Mouse (Mus musculus): Measurements from ENCODE around the gene Bche. TPM values are rescaled to one million over a fixed set of nuclear protein-coding genes. Genes with fewer than 3 reads are reported as not detected.

The Bche gene
- 1.5 and 2.0 TPM in 2 replicates for polyA plus RNA-seq (2015; fragmentation: Nextera tagmentation; extraction: Ambion mirVana)

DNA sequence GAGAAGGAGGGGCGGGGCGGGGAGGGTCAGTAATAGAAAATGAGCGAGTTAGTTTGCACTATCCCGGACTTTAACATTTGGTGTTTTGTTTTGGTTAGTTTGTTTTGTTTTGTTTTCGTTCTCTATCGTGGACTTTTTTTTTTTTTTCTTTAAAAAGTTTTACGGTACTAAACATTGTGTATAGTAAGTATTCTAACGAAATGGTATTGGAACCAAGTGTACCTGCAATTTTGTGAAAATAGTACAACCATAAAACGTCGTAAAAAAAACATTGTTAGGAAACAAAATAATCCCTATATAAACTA is at the start of gene Bche:
Bche (minus strand) TSS at position 6 of the 305 bp plus-strand sequence.
- H3K9me3 ChIP-seq (replicated peaks; ENCODE audit: low read length): no peaks in the 10 kb centered on the region
- 8% methylated on average over 10 of the region's 10 CpGs for WGBS
- H3K4me1 ChIP-seq (replicated peaks; ENCODE audit: insufficient read depth, low read length): no peaks in the 10 kb centered on the region
- H3K4me2 ChIP-seq (ENCODE audit: low read length): peak within 1 kb of the TSS; percentile 65
- no peak for TF ChIP-seq CTCF (IDR thresholded peaks at IDR 0.05; ENCODE audit: low read depth)
- no peak for DNase-seq (ENCODE audit: low spot score)
- no peak for ATAC-seq (replicated peaks; ENCODE audit: low FRiP score, low read depth)
- H3K27ac ChIP-seq: no peak within 1 kb of the TSS
- peak within 1 kb of the TSS; percentile 42; the same call in 1 of the 2 replicates for H3K9ac ChIP-seq (ENCODE audit: low read depth, low read length)
- no peaks in the 10 kb centered on the region for H3K36me3 ChIP-seq (ENCODE audit: insufficient read depth, low read length)
- H3K4me3 ChIP-seq (replicated peaks; ENCODE audit: low read depth, low read length): peak within 1 kb of the TSS; percentile 45
- no peaks in the 10 kb centered on the region for H3K27me3 ChIP-seq (ENCODE audit: insufficient read depth, low read length)

DNA sequence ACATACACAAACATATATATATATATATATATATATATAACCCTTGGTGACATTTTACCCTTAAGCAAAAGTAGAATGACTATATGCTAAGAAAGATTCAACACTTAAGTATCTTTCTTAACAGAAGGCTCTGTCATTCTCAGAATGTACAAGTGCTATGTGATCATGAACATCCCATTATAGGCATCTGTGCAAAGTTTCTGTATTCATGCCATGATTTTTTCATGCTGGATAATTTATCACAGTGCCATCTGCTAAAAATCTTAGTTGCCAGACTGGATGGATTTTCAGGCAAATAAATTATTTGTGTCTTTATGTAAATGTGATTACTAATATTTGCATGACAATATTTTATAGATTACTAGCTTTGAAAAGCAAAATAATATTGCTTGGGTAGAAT is 33.8 kb upstream of the Bche start:
- no peak for DNase-seq (ENCODE audit: low spot score)
- Histone ChIP-seq H3K9ac (ENCODE audit: low read depth, low read length) (no peak overlapping the region), H3K27ac (no peak overlapping the region), H3K27me3 (ENCODE audit: insufficient read depth, low read length) (no peaks in the 10 kb centered on the region), H3K4me2 (ENCODE audit: low read length) (no peak overlapping the region), H3K9me3 (replicated peaks; ENCODE audit: low read length) (no peaks in the 10 kb centered on the region), H3K36me3 (ENCODE audit: insufficient read depth, low read length) (no peaks in the 10 kb centered on the region), H3K4me3 (replicated peaks; ENCODE audit: low read depth, low read length) (no peak overlapping the region), H3K4me1 (replicated peaks; ENCODE audit: insufficient read depth, low read length) (no peaks in the 10 kb centered on the region)
- no peak for ATAC-seq (replicated peaks; ENCODE audit: low FRiP score, low read depth)
- no peak for TF ChIP-seq CTCF (IDR thresholded peaks at IDR 0.05; ENCODE audit: low read depth)

DNA sequence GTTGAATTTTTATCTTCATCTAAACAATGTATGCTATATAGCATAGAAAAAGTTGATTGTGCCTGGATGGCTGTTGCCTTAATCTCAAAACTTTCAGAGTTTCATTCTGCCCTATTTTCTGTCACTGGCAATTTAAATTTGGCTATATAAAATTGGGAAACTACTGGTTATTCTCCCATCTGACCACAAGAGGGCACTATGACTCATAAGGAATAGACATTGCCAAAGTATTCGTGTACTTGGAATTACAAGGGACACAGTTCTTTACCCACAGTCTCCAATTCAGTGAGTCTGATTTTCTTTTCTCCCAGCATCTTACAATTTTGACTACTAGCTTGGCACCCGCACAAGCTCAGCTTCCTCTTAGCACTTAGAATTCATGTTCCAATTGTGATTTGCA is 23.5 kb upstream of the Bche start:
- ATAC-seq (replicated peaks; ENCODE audit: low FRiP score, low read depth) (no peak), DNase-seq (ENCODE audit: low spot score) (peak; percentile 81)
- TF ChIP-seq CTCF (IDR thresholded peaks at IDR 0.05; ENCODE audit: low read depth): peak; percentile 77
- H3K27ac ChIP-seq: no peak overlapping the region
- no peak overlapping the region for H3K4me2 ChIP-seq (ENCODE audit: low read length)
- H3K4me3 ChIP-seq (replicated peaks; ENCODE audit: low read depth, low read length): no peak overlapping the region
- no peaks in the 10 kb centered on the region for H3K9me3 ChIP-seq (replicated peaks; ENCODE audit: low read length)
- 32% methylated on average over 2 of the region's 2 CpGs for WGBS
- no peaks in the 10 kb centered on the region for H3K27me3 ChIP-seq (ENCODE audit: insufficient read depth, low read length)
- H3K9ac ChIP-seq (ENCODE audit: low read depth, low read length): no peak overlapping the region
- no peaks in the 10 kb centered on the region for H3K36me3 ChIP-seq (ENCODE audit: insufficient read depth, low read length)
- H3K4me1 ChIP-seq (replicated peaks; ENCODE audit: insufficient read depth, low read length): no peaks in the 10 kb centered on the region

DNA sequence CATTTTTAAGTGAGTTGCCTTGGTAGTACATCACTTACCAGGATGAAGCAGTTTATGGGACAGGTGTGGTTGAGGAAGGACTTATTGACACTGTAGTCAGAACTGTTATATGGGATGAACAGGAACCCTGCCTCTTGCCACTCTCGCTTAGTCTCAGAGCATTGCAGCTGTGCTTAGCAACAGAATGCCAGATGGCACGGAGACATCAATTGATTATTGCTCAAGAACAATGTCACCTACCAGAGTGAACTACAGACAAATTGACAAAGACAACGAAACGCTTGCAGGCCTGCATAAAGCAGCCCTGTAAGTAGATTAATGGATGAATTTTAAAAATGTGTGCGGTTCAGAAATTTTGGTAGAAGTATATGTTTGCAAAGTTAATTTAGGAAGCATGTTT is 21.3 kb upstream of the Bche start:
- ATAC-seq (replicated peaks; ENCODE audit: low FRiP score, low read depth) (no peak), DNase-seq (ENCODE audit: low spot score) (no peak)
- Histone ChIP-seq H3K4me1 (replicated peaks; ENCODE audit: insufficient read depth, low read length) (no peaks in the 10 kb centered on the region), H3K4me2 (ENCODE audit: low read length) (no peak overlapping the region), H3K36me3 (ENCODE audit: insufficient read depth, low read length) (no peaks in the 10 kb centered on the region), H3K27me3 (ENCODE audit: insufficient read depth, low read length) (no peaks in the 10 kb centered on the region), H3K27ac (no peak overlapping the region), H3K9ac (ENCODE audit: low read depth, low read length) (no peak overlapping the region), H3K9me3 (replicated peaks; ENCODE audit: low read length) (no peaks in the 10 kb centered on the region), H3K4me3 (replicated peaks; ENCODE audit: low read depth, low read length) (no peak overlapping the region)
- 87% methylated on average over 5 of the region's 5 CpGs for WGBS
- no peak for TF ChIP-seq CTCF (IDR thresholded peaks at IDR 0.05; ENCODE audit: low read depth)

DNA sequence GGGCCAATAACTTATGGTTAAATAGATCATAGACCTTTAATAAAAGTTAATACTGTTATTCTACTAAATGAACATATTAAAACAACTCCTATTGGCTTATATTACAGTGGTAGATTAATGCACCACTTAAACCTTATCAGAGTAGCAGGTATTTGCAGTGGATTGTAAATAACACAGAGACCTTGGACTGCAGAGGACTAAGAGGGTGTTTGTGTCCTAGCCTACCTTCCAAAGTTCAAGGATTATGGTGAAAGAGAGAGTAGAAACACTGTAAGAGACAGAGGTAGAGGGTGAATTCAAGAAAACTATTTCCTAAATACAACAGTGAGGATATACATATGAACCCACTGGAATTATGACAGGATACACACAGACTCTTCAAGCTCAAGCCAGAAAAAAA is 17.5 kb upstream of the Bche start:
- Histone ChIP-seq H3K27ac (no peak overlapping the region), H3K27me3 (ENCODE audit: insufficient read depth, low read length) (no peaks in the 10 kb centered on the region), H3K36me3 (ENCODE audit: insufficient read depth, low read length) (no peaks in the 10 kb centered on the region), H3K9me3 (replicated peaks; ENCODE audit: low read length) (no peaks in the 10 kb centered on the region), H3K4me1 (replicated peaks; ENCODE audit: insufficient read depth, low read length) (no peaks in the 10 kb centered on the region), H3K9ac (ENCODE audit: low read depth, low read length) (no peak overlapping the region), H3K4me3 (replicated peaks; ENCODE audit: low read depth, low read length) (no peak overlapping the region), H3K4me2 (ENCODE audit: low read length) (no peak overlapping the region)
- no peak for TF ChIP-seq CTCF (IDR thresholded peaks at IDR 0.05; ENCODE audit: low read depth)
- no peak for ATAC-seq (replicated peaks; ENCODE audit: low FRiP score, low read depth)
- no peak for DNase-seq (ENCODE audit: low spot score)

DNA sequence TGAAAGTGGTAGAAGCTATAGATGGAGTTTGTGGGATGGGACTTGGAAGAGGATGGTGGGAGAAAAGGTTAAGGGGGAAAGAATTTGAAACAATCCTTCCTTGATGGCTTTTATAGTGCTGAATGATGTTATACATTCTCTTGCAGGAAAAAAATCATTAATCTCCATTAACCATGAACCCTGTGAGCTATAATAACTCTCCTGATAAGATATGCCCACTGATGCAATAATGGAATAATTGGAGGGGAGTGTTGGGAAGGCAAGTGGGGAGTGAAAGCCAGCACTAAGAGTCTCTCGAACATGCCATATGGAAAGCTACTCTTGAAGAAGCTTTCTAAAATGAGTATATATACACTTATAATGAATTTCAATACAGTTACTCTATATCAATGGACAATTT is 16.7 kb upstream of the Bche start:
- DNase-seq (ENCODE audit: low spot score): no peak
- 80% methylated on average over 1 of the region's 1 CpGs for WGBS
- Histone ChIP-seq H3K27ac (no peak overlapping the region), H3K4me2 (ENCODE audit: low read length) (no peak overlapping the region), H3K36me3 (ENCODE audit: insufficient read depth, low read length) (no peaks in the 10 kb centered on the region), H3K4me1 (replicated peaks; ENCODE audit: insufficient read depth, low read length) (no peaks in the 10 kb centered on the region), H3K4me3 (replicated peaks; ENCODE audit: low read depth, low read length) (no peak overlapping the region), H3K27me3 (ENCODE audit: insufficient read depth, low read length) (no peaks in the 10 kb centered on the region), H3K9ac (ENCODE audit: low read depth, low read length) (no peak overlapping the region), H3K9me3 (replicated peaks; ENCODE audit: low read length) (no peaks in the 10 kb centered on the region)
- ATAC-seq (replicated peaks; ENCODE audit: low FRiP score, low read depth): no peak
- no peak for TF ChIP-seq CTCF (IDR thresholded peaks at IDR 0.05; ENCODE audit: low read depth)

DNA sequence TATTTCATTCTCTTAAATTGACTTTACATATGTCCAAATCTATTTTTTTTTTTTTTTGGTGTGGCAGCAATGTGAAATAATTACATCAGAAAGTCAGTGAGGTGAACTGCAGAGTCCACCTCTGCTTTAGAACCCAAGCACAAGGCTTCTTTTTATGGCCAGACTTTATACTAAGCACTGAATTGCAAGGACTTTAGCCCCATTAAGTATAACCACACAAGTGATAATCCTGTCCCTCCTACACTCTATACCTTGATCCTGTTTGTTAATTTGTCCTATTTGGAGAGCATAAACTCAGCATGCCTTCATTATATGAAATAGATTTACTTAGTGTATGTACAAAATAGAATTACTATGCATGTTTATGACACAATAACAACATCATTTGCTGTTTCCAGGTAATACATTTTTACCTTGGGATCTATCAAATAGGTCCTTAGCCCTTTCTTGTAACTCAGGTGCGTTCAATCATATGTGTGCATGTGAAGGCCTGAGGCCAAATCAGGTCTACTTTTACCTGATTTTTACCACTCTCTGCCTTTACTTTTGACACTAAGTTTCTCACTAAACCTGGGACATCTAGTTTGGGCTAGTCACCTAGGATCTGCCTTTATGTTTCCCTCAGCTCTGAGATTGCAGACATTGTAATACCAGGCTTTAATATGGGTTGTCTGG is 9.5 kb upstream of the Bche start:
- no peak for DNase-seq (ENCODE audit: low spot score)
- Histone ChIP-seq H3K27ac (no peak overlapping the region), H3K9me3 (replicated peaks; ENCODE audit: low read length) (no peaks in the 10 kb centered on the region), H3K4me2 (ENCODE audit: low read length) (no peak overlapping the region), H3K9ac (ENCODE audit: low read depth, low read length) (no peak overlapping the region), H3K4me1 (replicated peaks; ENCODE audit: insufficient read depth, low read length) (no peaks in the 10 kb centered on the region), H3K27me3 (ENCODE audit: insufficient read depth, low read length) (no peaks in the 10 kb centered on the region), H3K36me3 (ENCODE audit: insufficient read depth, low read length) (no peaks in the 10 kb centered on the region), H3K4me3 (replicated peaks; ENCODE audit: low read depth, low read length) (no peak overlapping the region)
- TF ChIP-seq CTCF (IDR thresholded peaks at IDR 0.05; ENCODE audit: low read depth): no peak
- 83% methylated on average over 1 of the region's 1 CpGs for whole genome bisulfite sequencing
- no peak for ATAC-seq (replicated peaks; ENCODE audit: low FRiP score, low read depth)
